Mouse (Mus musculus): ENCODE measurements around the gene Tst. TPM values are rescaled to one million over a fixed set of nuclear protein-coding genes. Genes with fewer than 3 reads are reported as not detected.
A peak's percentile ranks its signal among the peaks of the same experiment; 100 is the strongest.

Tst gene
- 10 to 100 TPM; 19.6 to 21.2 TPM for total RNA-seq (2021)
- long read RNA-seq, experiment 1, transcript Tst-201 (2 exons, 1,144 nt): major isoform, 27 of 28 reads
- long read RNA-seq, experiment 1, partial matches to known transcripts: 0 of 28 reads
- long read RNA-seq, experiment 1, other reads (novel, unspliced or antisense): 1 of 28 reads
- long read RNA-seq, experiment 2, transcript Tst-201 (2 exons, 1,144 nt): major isoform, 40 of 41 reads
- long read RNA-seq, experiment 2, partial matches to known transcripts: 0 of 41 reads
- long read RNA-seq, experiment 2, other reads (novel, unspliced or antisense): 1 of 41 reads

DNA sequence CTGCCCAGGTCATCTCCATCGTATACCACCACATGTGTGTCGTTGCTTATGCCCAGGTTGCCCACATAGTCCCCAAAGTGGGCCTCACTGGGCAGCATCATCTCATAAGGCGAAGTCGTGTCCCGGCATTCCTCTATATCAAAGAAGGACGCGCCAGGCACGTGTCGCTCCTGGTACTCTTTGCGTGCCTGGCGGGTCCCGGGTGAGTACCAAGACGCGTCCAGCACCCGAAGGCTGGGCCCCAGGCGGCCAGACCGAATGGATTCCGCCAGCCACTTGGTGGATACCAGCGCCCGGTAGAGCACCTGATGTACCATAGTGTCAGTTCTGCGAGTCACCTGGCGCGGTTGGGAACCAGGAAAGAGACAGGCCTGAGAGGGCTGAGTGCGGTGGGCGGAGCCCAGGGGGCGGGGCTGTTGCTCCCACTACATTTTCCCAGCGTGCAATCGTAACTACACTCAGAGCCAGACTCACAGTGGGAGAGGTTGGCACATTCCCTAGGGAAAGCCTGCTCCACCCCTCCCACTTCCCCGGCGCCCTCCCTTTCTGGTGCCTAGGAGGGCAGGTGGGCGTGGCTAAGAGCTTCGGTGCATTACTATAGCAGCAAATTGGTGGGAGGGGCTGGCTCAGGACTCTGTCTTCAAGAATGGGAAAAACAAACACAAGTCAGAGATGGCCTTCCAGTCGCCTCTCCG lies at the start of gene Tst:
Gene Tst (minus strand): TSS at position 391 of the 695 bp plus-strand sequence.
- intact Hi-C loops (cut with DNase I; ENCODE audit: low total_unique reads): no loop called here
- peak; percentile 85 for DNase-seq

DNA sequence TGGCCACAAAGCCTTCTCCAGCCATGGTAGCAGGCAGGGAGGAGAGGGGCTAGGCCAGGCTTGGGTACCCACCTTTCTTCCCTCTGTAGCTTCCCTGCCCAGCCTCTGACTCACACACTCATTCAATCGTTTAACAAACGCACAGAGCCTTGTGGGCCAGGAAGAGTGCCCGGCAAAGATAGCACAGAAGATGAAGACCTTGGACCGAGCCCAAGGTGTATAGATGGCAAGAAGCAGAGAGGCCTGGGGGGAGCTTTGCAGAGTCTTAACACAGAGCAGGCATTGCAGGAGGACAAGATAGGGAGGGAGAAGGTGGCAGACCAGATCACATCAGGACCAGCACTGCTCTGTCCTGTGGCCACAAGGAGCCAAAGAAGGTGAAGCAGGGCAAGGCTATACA lies 49.5 kb upstream of the Tst start:
- DNase-seq: no peak
- intact Hi-C loops (cut with DNase I; ENCODE audit: low total_unique reads): no loop called here

DNA sequence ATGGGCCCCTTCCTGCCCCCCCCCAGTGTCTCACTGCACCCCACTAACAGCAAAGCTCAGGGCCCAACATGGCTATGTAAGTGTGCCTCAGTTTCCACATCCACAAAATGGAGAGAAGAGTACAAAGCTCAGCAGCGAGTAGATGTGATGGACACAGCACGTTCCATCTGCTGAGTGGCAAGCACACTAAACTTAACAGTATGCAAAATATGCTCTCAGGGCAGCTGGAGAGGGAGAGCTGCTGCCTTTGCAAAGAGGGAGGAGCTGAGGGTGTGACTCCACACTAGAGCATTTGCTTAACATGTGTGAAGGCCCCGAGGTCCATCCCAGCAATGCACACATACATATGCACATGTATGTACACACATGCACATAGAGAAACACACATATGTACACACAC lies 47.2 kb upstream of the Tst start:
- no peak for DNase-seq
- intact Hi-C loops (cut with DNase I; ENCODE audit: low total_unique reads): no loop called here

DNA sequence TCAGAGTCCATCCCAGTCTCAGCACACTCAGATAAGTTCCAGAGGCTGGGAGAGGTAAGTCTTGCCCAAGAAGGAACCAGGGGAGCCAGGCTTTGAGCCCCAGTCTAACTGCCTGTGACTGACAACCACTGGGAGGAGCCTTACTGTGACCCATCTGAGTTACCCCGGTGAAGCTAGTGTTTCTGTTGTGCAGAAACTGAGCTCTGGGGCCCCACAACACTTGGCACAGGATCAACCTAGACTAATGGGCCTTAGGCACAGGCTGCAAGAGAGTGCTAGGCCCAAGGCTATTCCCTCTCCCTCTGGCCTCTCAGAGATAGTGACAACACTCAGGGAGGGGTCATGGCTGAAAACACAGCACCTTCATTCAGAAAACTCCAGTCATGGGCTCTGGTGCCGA lies 45.5 kb upstream of the Tst start:
- intact Hi-C loops (cut with DNase I; ENCODE audit: low total_unique reads): no loop called here
- DNase-seq: no peak

DNA sequence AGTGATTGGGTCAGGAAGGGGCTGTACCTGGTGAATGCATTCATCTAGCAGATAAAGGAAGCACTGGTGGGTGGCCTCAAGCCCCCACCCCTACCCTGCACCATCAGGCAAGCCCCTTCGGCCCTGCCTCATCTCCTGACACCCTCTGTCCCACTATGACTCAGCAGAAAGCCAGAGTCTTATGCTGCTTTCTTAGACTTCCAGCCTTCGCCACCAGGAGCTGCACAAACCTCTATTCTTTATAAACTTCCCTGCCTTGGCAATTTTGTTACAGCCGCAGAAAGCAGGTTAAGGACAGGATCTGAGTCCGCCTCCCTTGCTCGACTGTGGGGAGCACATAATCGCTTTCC lies 44.7 kb upstream of the Tst start:
- intact Hi-C loops (cut with DNase I; ENCODE audit: low total_unique reads): no loop called here
- DNase-seq: no peak

GRCm38 (mm10) chr15:78449694-78450418 lies 44.1 kb upstream of the Tst start:
- peak; percentile 75 for DNase-seq
- intact Hi-C loops (cut with DNase I; ENCODE audit: low total_unique reads): loop anchor here (5.0 kb wide), 1 partner anchor 82 kb away; the partner anchor contains the start of gene C1qtnf6

DNA sequence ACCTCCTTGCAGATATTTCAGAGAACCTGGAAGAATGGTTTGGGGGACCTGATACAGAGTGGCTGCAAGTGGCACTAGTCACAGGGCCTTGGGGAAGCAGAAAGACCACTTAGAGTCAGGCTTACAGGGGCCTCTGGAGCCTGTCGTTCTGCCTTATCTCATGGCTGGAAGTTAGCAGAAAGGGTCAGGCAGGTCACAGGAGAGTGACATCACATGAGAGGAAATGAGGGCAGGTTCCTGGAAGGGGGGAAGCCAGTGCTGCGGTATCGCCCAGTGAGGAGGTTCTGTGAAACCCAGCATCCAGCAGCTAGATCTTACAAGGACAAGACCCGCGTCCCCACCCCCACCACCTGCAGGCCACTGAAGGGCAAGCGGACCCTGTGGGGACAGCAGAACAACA lies 43.4 kb upstream of the Tst start:
- no peak for DNase-seq
- intact Hi-C loops (cut with DNase I; ENCODE audit: low total_unique reads): loop anchor here (5.0 kb wide), 1 partner anchor 83 kb away; the partner anchor contains the start of gene C1qtnf6

DNA sequence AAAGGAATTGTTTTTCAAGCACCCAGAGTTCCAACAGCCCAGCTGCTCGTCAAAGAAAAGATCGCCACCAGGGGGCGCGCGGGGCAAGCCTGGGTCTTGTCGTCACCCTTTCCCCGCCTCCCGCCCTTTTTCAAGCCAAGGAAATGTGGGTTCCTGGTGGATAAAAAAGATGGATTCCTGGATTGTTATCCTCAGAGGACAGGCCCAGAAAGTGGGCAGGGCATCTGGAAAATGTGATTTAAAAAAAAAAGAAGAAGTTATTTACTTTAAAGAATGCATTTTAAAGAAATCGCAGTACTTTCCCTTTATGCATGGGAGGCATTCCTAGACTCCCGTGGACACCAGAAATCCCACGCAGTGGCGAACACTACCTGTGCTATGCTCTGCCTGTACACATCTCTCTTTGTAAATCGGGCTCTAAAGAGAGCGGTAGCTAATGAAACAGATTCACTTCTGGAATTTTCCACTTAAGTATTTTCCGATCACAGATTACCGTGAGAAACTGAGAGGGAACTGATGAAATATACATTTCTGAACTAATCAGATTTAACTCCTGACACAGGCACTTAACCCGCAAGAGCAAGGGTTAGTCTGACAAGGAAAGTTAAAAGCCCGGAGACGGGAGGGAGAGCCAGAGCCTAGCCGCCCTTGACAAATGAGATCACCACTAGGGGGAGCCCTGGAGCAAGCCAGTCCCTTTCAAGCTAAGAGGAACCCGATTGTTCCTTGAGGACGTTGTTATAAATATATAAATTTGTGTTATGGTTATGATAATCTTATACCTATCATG lies 42.2 kb upstream of the Tst start:
- DNase-seq: peak; percentile 96
- intact Hi-C loops (cut with DNase I; ENCODE audit: low total_unique reads): loop anchor here (5.0 kb wide), 1 partner anchor 84 kb away; the partner anchor contains the start of gene C1qtnf6

GRCm38 (mm10) chr15:78447121-78447520 lies 41.4 kb upstream of the Tst start:
- DNase-seq: no peak
- intact Hi-C loops (cut with DNase I; ENCODE audit: low total_unique reads): loop anchor here (5.0 kb wide), 1 partner anchor 85 kb away; the partner anchor contains the start of gene C1qtnf6

DNA sequence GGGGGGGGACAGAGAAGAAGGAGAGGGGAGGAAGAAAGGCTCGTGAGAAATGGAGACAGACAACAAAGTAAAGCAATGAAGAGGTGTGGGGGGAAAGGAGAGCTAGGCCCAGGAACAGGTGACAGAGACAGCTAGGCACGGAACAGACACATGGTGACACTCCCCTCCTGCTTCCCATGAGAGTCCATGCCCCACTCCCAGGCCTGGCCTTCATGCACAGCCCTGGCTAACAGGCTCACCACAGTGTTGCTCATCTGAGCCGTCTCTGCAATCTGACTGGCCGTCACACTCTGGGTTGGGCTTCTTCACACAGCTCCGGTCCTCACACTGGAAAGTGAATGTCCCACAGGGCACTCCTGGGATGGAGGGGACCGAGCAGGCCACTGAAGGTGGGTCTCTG lies 38.1 kb upstream of the Tst start:
- intact Hi-C loops (cut with DNase I; ENCODE audit: low total_unique reads): no loop called here
- no peak for DNase-seq

DNA sequence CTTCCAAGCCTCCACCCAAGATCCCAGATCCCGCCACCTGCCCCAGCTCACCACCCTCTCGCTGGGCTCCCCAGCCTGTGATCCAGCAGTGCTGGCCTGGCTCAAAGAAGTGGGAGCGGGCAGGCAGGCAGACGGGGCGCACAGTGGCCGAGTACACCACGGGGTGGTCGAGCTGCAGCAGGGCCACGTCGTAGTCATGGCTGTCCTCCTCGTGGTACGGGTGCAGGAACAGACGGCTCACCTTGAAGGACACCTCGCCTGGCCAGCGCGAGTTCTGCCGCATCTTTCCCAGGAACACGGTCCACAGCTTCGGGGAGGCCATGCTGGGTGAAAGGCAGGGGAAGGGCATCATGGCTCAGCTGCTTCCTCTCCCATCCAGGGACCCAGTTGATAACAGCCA lies 36.5 kb upstream of the Tst start:
- intact Hi-C loops (cut with DNase I; ENCODE audit: low total_unique reads): no loop called here
- DNase-seq: no peak

GRCm38 (mm10) chr15:78438973-78439372 lies 33.3 kb upstream of the Tst start:
- intact Hi-C loops (cut with DNase I; ENCODE audit: low total_unique reads): no loop called here

GRCm38 (mm10) chr15:78438505-78438904 lies 32.8 kb upstream of the Tst start:
- intact Hi-C loops (cut with DNase I; ENCODE audit: low total_unique reads): no loop called here

More at GRCm38 (mm10) chr15:78438973-78439372, 33.3 kb upstream of the Tst start:
- no peak for DNase-seq

GRCm38 (mm10) chr15:78438018-78438394 lies 32.3 kb upstream of the Tst start:
- no peak for DNase-seq

More at GRCm38 (mm10) chr15:78438505-78438904, 32.8 kb upstream of the Tst start:
- no peak for DNase-seq

GRCm38 (mm10) chr15:78437237-78438017 lies 31.7 kb upstream of the Tst start:
- intact Hi-C loops (cut with DNase I; ENCODE audit: low total_unique reads): no loop called here
- peak; percentile 65 for DNase-seq

More at GRCm38 (mm10) chr15:78438018-78438394, 32.3 kb upstream of the Tst start:
- intact Hi-C loops (cut with DNase I; ENCODE audit: low total_unique reads): no loop called here

GRCm38 (mm10) chr15:78436380-78437192 lies 30.9 kb upstream of the Tst start:
- DNase-seq: peak; percentile 93
- intact Hi-C loops (cut with DNase I; ENCODE audit: low total_unique reads): no loop called here

GRCm38 (mm10) chr15:78435681-78436080 lies 30.0 kb upstream of the Tst start:
- no peak for DNase-seq
- intact Hi-C loops (cut with DNase I; ENCODE audit: low total_unique reads): no loop called here
